Mouse (Mus musculus) C2C12 (cell line): ENCODE measurements around the gene Ptgs1. TPM values are rescaled to one million over a fixed set of nuclear protein-coding genes. Genes with fewer than 3 reads are reported as not detected.
"Not testable (repeated sequence)": the region's sequence is repeated elsewhere in the genome, so short reads cannot be mapped to it uniquely, and the experiment has no call there.

ENCODE experiments used
- H3K27me3 ChIP-seq: one replicate; pipeline ENCODE4 v1.6.1; 2011; ENCODE audit not compliant: control insufficient read depth, insufficient read depth, insufficient read length
- H3K36me3 ChIP-seq: one replicate; pipeline ENCODE4 v1.6.1; 2011; ENCODE audit not compliant: control insufficient read depth, insufficient read depth
- H3K4me3 ChIP-seq: one replicate; pipeline ENCODE4 v1.5.1; 2011; ENCODE audit warnings: mild to moderate bottlenecking, control low read depth; ENCODE audit not compliant: poor library complexity, insufficient read depth, severe bottlenecking
- H3K79me2 ChIP-seq: one replicate; pipeline ENCODE4 v1.6.1; 2011; ENCODE audit not compliant: control insufficient read depth, insufficient read depth
- H3K79me3 ChIP-seq: one replicate; pipeline ENCODE4 v1.6.1; 2011; ENCODE audit warnings: low read depth, control low read depth
- H3ac ChIP-seq: one replicate; pipeline ENCODE3; 2011; ENCODE audit warnings: low read depth; ENCODE audit not compliant: control insufficient read depth, insufficient read length
- CEBPB ChIP-seq: IDR thresholded peaks from one replicate; pipeline ENCODE4 v1.6.1; 2011; ENCODE audit warnings: low read depth, mild to moderate bottlenecking, control low read depth, moderate library complexity
- CTCF ChIP-seq: IDR thresholded peaks from one replicate; pipeline ENCODE4 v1.5.1; 2011; ENCODE audit not compliant: control insufficient read depth, insufficient read depth, insufficient read length
- FOSL1 ChIP-seq: IDR thresholded peaks from one replicate; pipeline ENCODE4 v1.8.0; 2011; ENCODE audit warnings: mild to moderate bottlenecking, low read length; ENCODE audit not compliant: poor library complexity, insufficient read depth, severe bottlenecking
- MAX ChIP-seq: IDR thresholded peaks from one replicate; pipeline ENCODE4 v1.6.1; 2011; ENCODE audit warnings: mild to moderate bottlenecking, control low read depth
- MYOD1 ChIP-seq: IDR thresholded peaks from one replicate; pipeline ENCODE4 v1.6.1; 2011; ENCODE audit warnings: low read depth; ENCODE audit not compliant: control insufficient read depth, insufficient read length
- MYOG ChIP-seq: IDR thresholded peaks from one replicate; pipeline ENCODE4 v1.6.1; 2011; ENCODE audit not compliant: control insufficient read depth, insufficient read length; ENCODE audit errors: extremely low read depth
- USF1 ChIP-seq: IDR thresholded peaks from one replicate; pipeline ENCODE4 v1.6.1; 2011; ENCODE audit warnings: low read depth, mild to moderate bottlenecking, control low read depth, moderate library complexity
- long read RNA-seq, 2 experiments: library from polyadenylated mRNA; unstranded; transcript quantifications; one replicate each; pipeline ENCODE4 v2.0.0; 2019 to 2020
- polyA plus RNA-seq: library from polyadenylated mRNA; unstranded; fragments of >200 nt; fragmentation: generic; extraction: Trizol; gene quantifications from one replicate; pipeline ENCODE4 v1.2.1, GENCODE M21; 2012; ENCODE audit warnings: missing spikeins

The Ptgs1 gene
- 336 TPM for polyA plus RNA-seq
- long read RNA-seq, experiment 1, transcript Ptgs1-201 (11 exons, 2,867 nt) = major isoform, 162 of 243 reads
- long read RNA-seq, experiment 1, partial matches to known transcripts = 43 of 243 reads
- long read RNA-seq, experiment 1, other reads (novel, unspliced or antisense) = 38 of 243 reads
- long read RNA-seq, experiment 2, transcript Ptgs1-201 (11 exons, 2,867 nt) = major isoform, 1,806 of 2,417 reads
- long read RNA-seq, experiment 2, partial matches to known transcripts = 440 of 2,417 reads
- long read RNA-seq, experiment 2, other reads (novel, unspliced or antisense) = 171 of 2,417 reads

DNA sequence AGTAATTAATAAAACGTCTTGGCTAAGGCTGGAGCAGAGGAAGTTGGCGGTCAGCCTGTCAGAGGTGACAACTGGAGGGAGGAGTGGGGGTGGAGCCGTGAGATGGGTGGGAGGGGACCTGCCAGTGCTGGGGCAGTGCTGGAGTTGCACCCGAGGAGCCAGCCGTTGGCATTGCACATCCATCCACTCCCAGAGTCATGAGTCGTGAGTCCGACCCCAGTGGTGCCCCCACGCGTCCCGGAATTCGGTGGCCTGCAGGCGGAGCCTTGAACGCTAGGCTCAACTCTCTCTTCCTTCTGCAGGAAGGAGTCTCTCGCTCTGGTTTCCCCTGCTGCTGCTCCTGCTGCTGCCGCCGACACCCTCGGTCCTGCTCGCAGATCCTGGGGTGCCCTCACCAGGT lies at the start of gene Ptgs1:
TSS of gene Ptgs1 (plus strand) at position 61 of the 400 bp plus-strand sequence.
- H3K4me3 ChIP-seq = peak within 1 kb of the TSS; percentile 75
- peaks cover 14% of the 10 kb centered on the region for H3K36me3 ChIP-seq
- H3ac ChIP-seq = peak within 1 kb of the TSS; percentile 83
- H3K27me3 ChIP-seq = no peaks in the 10 kb centered on the region
- TF ChIP-seq MYOG (no peak), MYOD1 (peak; percentile 34), CTCF (no peak)
- H3K79me3 ChIP-seq = peaks cover 45% of the 10 kb centered on the region
- peaks cover 56% of the 10 kb centered on the region for H3K79me2 ChIP-seq

DNA sequence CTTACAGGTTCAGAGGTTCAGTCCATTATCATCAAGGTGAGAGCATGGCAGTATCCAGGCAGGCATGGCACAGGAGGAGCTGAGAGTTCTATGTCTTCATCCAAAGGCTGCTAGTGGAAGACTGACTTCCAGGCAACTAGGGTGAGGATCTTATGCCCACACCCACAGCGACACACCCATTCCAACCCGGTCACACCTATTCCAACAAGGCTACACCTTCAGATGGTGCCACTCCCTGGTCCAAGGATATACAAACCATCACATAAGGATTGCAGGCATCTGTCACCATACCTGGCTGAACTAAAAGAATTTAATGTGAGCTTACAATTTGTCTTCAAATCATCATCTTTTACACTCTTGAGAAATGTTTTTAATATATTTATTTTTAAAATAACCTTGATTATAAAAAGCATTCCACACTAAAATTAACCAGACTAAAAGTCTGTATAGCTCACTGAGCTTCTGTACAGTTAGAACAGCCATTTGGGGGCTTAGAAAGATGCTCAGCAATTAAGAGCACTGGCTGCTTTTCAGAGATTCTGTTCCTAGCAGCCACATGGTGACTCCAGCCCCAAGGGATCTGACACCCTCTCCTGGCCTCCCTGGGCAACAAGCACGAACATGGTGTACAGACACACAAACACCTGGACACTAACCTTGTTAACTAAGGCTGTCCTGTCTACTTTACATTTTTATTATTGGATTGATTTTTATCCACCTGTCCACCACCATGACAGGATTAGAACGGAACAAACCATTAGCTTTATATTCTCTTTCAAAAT lies 48.4 kb upstream of the Ptgs1 start:
- not testable (repeated sequence) for H3K79me2 ChIP-seq

DNA sequence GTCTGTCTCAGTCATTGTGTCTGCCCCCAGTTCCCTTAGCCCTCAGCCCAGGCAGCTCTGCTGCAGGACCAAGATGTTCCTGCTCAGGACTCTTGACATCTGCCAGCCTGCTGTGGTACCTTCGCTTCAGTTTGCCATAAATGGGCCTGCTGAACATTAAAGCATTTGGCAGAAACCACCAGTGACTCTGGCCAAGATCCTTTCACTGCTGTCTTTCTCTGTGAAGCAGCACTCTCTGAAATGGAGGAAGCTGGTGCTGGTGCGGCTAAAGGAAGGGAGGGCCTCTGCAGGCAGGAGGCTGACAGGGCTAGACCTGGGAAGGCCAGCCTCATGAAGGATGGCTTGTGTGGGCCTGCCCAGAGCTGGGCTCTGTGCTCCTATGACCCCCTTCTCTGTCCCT lies 46.9 kb upstream of the Ptgs1 start:
- no peak overlapping the region for H3K4me3 ChIP-seq
- no peak for TF ChIP-seq USF1
- no peak for TF ChIP-seq FOSL1
- no peak for TF ChIP-seq MYOD1
- TF ChIP-seq MYOG = no peak
- TF ChIP-seq MAX = no peak
- TF ChIP-seq CTCF = no peak
- TF ChIP-seq CEBPB = no peak

More for the DNA sequence above, 48.4 kb upstream of the Ptgs1 start:
- not testable (repeated sequence) for H3ac ChIP-seq, H3K79me3 ChIP-seq, H3K27me3 ChIP-seq, H3K4me3 ChIP-seq
- peaks cover 16% of the 10 kb centered on the region for H3K36me3 ChIP-seq

DNA sequence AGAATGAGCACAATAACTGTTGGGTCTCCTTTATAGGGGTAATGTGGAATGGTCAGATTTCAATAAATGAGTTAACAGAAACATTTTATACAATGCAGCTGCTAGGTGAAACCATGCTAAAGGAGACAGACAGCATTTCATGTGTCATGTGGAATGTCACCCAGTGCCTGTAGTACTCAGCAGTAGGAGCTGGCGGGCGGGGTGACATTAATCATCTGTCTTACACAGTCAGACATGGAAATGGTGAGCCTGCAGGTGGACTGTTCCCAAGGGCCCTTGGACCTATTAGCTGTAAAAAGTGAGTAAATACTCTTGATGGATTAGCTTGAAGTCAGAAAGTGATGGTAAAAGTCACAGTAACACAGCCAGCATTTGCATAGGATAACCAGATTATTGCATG lies 46.0 kb upstream of the Ptgs1 start:
- Histone ChIP-seq H3K4me3 (no peak overlapping the region), H3K36me3 (peaks cover 3% of the 10 kb centered on the region), H3K79me2 (no peaks in the 10 kb centered on the region), H3K27me3 (no peaks in the 10 kb centered on the region), H3K79me3 (no peaks in the 10 kb centered on the region), H3ac (no peak overlapping the region)
- TF ChIP-seq MAX = no peak

More for the DNA sequence above, 46.9 kb upstream of the Ptgs1 start:
- H3ac ChIP-seq = no peak overlapping the region
- no peaks in the 10 kb centered on the region for H3K79me3 ChIP-seq
- H3K36me3 ChIP-seq = peaks cover 8% of the 10 kb centered on the region
- H3K79me2 ChIP-seq = no peaks in the 10 kb centered on the region
- H3K27me3 ChIP-seq = no peaks in the 10 kb centered on the region

DNA sequence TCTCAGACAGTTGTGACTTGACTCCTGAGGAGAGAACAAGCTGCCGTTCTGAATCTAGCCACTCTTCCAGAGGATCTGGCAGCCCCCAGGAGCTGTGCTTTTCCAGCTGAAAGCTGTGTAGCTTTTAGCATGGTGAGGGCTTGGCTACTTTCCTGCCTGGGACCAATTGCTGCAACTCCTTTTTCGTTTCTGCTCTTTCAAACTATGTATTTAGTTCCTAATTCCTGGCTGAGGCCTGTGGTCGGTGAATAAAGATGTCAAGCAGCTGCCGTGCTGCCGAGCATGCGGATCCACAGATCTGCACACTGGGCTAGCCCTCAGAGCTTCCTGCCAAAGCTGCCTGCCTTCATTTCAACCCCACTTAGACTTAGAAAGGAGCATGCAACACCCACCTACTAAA lies 45.4 kb upstream of the Ptgs1 start:
- Histone ChIP-seq H3K79me3 (no peaks in the 10 kb centered on the region), H3K27me3 (no peaks in the 10 kb centered on the region), H3K36me3 (no peaks in the 10 kb centered on the region), H3K79me2 (no peaks in the 10 kb centered on the region), H3K4me3 (no peak overlapping the region), H3ac (no peak overlapping the region)
- TF ChIP-seq MAX (no peak), CTCF (no peak), CEBPB (no peak), MYOG (no peak)

DNA sequence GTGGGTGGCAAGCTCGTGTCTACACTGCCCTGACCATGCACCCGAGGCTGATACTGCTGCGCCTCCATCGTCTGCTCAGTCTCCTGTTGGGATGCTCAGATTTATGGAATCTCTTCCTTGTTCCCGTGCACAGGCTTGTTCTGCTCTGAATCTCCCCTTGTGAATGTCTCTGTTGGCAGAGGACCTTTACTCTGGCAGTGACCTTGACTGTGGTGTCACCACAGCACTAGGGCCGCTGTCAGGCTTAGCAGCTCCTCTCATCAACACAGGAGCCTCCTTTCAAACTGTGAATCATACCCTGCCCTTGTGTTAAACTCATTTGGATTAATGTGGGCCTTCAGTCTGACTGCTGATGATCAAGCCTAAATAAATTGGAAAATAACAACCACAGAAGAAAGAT lies 41.0 kb upstream of the Ptgs1 start:
- H3K79me3 ChIP-seq, H3K79me2 ChIP-seq, H3K4me3 ChIP-seq, H3K36me3 ChIP-seq, H3K27me3 ChIP-seq, H3ac ChIP-seq: not testable (repeated sequence)
